Mouse (Mus musculus) natural killer cell, adult 2 months (primary cell): ENCODE results near the gene Mpp3.
"Not testable (repeated sequence)": the region's sequence is repeated elsewhere in the genome, so short reads cannot be mapped to it uniquely, and the experiment has no call there.

Source experiments
- DNase-seq, 2 experiments: peaks; one replicate each; pipeline ENCODE4 v3.0.0; 2022; ENCODE audit warnings: low spot score in 2 of 2

The Mpp3 gene

GRCm38 (mm10) chr11:102010140-102010539 is 18.1 kb downstream of the Mpp3 start:
- DNase-seq, result no peak

GRCm38 (mm10) chr11:102008954-102009637 is 19.2 kb downstream of the Mpp3 start:
- DNase-seq, result no peak

DNA sequence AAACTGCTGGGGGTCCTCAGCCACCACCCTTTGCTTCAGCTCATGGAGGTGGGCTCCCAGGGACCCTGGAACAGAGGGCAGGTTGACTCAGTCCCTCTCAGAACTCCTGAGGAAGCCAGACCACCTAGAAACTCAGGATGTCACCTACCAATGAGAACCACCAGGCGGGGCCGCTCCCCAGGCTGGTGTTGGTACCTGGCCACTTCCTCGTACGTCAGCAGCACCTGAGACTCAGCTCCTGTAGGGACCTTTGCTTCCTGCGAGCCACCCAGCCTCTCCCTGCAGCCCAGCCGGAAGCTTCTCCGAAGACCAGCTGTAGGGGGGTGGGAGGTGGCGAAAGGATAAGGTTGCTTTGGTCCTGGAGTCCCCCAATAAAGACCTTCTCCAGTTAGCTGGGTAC is 19.9 kb downstream of the Mpp3 start:
- DNase-seq, result no peak

DNA sequence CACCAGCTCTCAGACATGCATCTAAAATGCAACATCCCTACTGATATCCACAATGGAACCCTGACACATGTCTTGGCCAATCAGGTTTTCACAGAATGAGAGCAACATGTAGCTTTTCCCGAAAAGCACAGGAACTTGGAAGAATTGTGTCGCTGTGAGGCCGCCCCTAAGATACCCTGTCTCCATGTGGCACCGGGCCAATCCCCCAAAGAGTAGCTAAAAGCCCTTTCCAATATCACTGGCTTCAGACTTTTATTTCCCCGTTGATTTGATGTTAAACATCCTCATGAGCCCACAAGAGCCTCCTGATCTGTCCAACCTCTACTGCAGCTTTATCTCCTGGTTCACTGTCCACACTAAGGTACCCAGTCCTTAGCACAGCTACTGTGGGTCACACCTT is 21.6 kb downstream of the Mpp3 start:
- no peak for DNase-seq

GRCm38 (mm10) chr11:102006271-102006670 is 22.0 kb downstream of the Mpp3 start:
- no peak for DNase-seq

GRCm38 (mm10) chr11:102004251-102004650 is 24.0 kb downstream of the Mpp3 start:
- DNase-seq, result no peak

- no peak for DNase-seq
These were observed 28.8 kb downstream of the Mpp3 start for GRCm38 (mm10) chr11:101999466-101999865.

DNA sequence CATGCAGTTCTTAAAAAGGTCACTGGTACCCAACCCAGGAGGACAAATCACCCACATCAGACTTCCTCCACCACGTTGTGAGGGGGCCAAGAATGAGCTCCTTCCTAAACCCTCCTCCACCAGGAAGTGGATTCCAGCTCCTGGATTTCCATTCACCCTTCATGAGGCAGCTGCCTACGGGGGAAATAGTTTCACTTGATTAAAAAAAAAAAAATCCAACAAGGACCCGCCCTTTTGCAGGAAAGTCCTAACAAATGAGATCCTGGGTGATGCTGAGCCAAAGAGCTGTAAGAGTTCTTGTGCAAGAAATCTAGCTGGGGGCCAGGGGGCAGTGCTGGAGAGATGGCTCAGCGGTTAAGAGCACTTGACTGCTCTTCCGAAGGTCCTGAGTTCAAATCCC is 30.0 kb downstream of the Mpp3 start:
- DNase-seq, result no peak

DNA sequence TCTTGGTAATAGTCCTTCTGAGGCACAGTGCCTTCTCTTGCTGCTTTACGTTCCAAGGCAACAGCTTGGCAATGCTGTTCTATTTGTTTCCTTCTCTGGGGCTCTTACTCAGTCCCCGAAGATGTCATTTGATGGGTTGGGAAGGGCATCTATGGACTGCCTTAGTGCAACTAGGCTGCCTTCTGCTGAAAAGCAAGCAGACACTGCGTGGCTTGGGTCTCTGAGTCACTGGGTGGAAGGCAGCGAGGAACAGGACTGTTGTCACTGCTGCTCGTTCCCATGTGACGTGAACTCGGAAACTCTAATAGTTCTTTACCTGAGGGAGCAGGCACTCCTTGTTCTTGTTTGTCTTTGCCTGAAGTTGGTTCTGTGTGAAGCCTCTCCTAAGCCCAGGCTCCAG is 32.3 kb downstream of the Mpp3 start:
- DNase-seq, result no peak

DNA sequence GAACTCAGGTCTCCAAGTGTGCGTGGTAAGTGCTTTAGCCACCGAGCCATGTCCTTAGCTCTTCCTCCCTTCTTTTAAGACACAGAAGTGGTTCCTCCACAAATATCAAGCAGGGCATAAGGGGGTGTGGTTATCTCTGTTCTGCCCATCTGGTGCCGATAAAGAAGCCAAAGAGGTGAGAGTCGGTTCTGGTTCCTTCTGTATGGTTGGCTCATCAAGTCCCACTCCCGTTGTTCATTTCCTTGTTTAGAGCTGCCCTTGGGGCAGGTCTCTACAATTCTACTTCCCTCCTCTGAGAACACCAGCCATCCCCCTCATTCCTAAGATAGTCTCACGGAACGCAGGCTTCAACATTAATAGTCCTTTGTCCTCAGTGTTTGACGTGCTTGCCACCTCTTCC is 34.2 kb downstream of the Mpp3 start:
- DNase-seq, result no peak

DNA sequence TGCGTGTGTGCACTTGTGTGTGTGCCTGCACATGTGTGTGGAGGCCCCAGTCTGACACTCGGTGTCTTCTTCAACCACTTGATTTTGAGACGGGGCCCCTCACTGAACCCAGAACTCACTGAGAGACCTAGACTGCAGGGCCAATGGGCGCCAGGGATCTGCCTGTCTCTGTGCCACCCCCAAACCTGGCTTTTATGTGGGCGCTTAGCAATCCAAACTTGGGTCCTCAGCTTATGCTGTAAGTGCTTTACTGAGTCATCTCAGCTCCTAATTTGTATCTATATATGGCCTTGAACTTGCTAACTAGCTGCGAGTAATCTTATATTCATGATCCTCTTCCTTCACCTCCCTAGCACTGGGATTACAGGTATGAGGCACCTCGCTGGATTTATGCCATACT is 35.9 kb downstream of the Mpp3 start:
- DNase-seq, result no peak

DNA sequence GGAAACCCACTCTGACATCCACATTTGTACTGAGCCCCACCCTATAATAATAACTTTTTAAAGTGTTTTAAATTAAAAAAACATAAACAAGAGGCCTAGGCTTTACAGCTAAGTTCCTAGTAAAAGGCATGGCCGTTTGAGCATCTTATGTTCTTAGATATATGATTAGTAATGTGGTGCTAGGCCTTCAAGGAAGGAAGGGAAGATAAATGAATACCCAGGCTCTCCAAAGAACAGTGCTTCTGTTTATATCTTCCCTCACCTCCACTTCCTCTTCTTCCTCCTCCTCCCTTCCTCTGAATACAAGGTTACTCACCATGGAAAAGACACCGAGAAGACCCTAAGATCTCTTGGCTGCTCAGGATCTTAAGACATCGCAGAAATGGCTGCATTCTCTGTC is 36.4 kb downstream of the Mpp3 start:
- no peak for DNase-seq

DNA sequence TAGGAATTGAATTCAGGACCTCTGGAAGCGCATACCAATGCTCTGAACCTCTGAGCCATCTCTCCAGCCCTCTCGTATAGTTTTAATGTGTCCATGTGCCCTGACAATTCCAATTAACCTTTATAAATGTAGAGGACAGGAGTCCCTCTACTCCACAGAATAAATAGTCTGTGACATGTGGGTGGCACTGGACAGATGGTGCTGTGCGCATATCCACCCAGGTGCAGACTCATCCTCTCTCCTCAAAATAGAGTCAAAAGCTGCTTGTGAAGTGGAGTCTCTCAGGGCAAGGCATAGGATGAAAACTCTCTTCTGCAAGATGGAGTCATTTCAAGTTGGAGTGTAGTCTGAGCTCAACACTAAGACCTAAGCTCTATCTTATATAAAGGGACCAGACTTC is 38.0 kb downstream of the Mpp3 start:
- no peak for DNase-seq

DNA sequence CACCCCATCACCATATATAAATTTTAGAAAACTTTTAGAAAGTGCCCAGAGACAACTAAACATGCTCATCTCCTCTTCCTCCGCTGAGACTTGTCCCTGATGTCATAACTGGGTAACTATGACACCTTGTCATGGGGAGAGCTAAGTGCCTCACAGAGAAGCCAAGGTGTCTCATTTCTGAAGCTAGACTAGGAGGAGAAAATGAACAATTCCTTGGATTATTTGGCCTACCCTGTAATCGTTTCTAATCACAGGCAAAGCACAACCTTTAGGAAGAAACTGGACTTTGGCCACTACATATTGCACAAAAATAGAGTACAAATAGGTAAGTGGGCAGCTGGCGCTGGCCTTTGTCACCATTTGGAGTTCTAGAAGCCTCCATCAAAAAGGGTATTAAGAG is 41.3 kb downstream of the Mpp3 start, which contains the start of gene Dusp3:
Gene Dusp3, minus strand, starts transcription at position 101 of the 400 bp plus-strand sequence.
- DNase-seq, result no peak

- DNase-seq, result peak; percentile 48 to 69
These were observed 42.3 kb downstream of the Mpp3 start for GRCm38 (mm10) chr11:101985990-101986389.

GRCm38 (mm10) chr11:101985450-101985849 is 42.8 kb downstream of the Mpp3 start:
- not testable (repeated sequence) for DNase-seq

GRCm38 (mm10) chr11:101984054-101985025 is 43.9 kb downstream of the Mpp3 start, which contains the start of gene Cfap97d1:
TSS of gene Cfap97d1 (plus strand) at chr11:101984279.
- peak; percentile 85 to 86 for DNase-seq

GRCm38 (mm10) chr11:101983431-101983921 is 44.8 kb downstream of the Mpp3 start:
- DNase-seq, result no peak

DNA sequence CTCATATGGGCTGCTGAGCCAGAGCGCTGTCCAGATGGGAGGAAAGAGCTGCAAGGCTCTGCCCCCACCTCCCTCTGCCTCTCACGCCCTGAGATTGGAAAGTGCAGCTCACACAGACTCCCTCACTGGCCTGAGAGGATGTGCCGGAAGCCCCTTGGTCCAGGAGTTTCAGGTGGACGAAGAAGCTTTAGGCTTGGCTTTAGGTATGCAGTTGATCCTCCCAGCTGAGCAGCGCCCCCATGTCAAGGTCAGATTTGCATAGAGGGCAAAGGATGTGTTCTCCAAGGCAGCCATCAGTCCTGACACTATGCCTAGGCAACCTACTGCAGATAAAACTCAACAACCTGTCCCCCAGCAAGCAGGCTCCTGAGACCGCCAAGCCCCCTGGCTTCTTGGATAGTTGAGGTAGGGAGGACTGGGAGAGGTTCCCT is 45.3 kb downstream of the Mpp3 start:
- DNase-seq, result no peak

GRCm38 (mm10) chr11:101981850-101982249 is 46.4 kb downstream of the Mpp3 start:
- DNase-seq, result no peak

- DNase-seq, result no peak
These were observed 47.6 kb downstream of the Mpp3 start for GRCm38 (mm10) chr11:101980603-101981157.

DNA sequence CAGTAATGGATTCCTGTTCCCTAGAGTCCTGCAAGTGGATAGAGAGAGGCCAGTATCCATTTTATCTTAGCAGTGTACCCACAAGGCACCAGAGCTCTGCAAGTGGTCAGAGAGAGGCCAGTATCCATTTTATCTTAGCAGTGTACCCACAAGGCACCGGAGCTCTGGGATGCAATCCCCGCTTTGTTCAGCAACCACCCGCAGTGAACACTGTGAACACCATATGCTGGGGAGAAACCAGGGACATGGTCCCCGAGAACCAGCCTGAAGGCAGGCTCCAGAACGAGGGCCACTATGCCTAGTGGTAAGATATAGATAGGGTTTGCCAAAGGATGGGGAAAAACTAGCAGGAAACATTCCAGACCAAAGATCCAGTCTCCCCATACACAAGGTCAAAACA is 49.1 kb downstream of the Mpp3 start:
- DNase-seq, result no peak
